Mouse (Mus musculus): ENCODE measurements around the gene Exoc4.

GRCm38 (mm10) chr6:33685321-33685720 lies 436.4 kb downstream of the Exoc4 start:
- no peak for TF ChIP-seq CTCF (conservative IDR thresholded peaks at IDR 0.05; ENCODE audit: insufficient read depth, insufficient read length, low read depth, low read length)
- TF ChIP-seq POLR2A (IDR thresholded peaks at IDR 0.05; ENCODE audit: low read depth, low read length), result no peak

All from kidney, adult 2 months (tissue).